Mouse (Mus musculus) bone marrow, adult 2 months (tissue): Measurements from ENCODE around the gene Sptlc2.

Experiments
- CTCF ChIP-seq: fragments of 200-500 bp; IDR thresholded peaks from 2 replicates; pipeline ENCODE4 v1.5.1; 2011; ENCODE audit warnings: low read length, control low read depth; ENCODE audit not compliant: control insufficient read depth, insufficient read depth
- POLR2A ChIP-seq: fragments of 200-500 bp; IDR thresholded peaks from 2 replicates; pipeline ENCODE4 v1.6.1; 2011; ENCODE audit warnings: low read depth, mild to moderate bottlenecking, control low read depth, low read length, borderline replicate concordance; ENCODE audit not compliant: control insufficient read depth

- TF ChIP-seq CTCF (no peak), POLR2A (peak; percentile 84; the same call in 1 of the 2 replicates)
Measured at GRCm38 (mm10) chr12:87388122-87388774, at the start of gene Sptlc2.
